Mouse (Mus musculus) heart, embryonic 12.5 days (tissue): ENCODE measurements at regions not wholly inside any gene's neighbourhood (a gene's known extent, or its start where the extent isn't known, plus 50 kb on each side); places are given as distances from the start of the nearest gene placed in this dataset.
A peak's percentile ranks its signal among the peaks of the same experiment; 100 is the strongest.

Experiments used
- ATAC-seq: fragments of 200-750 bp; cut with Nextera tagmentation; 2 replicates; pipeline ENCODE4 v1.8.0; 2017; ENCODE audit warnings: moderate TSS enrichment, moderate library complexity; ENCODE audit not compliant: insufficient number of reproducible peaks, low FRiP score
- H3K27ac ChIP-seq: fragments of 300-500 bp; sonication (generic); 2 replicates; pipeline ENCODE4 v1.5.1; 2016; ENCODE audit warnings: mild to moderate bottlenecking, moderate library complexity; ENCODE audit not compliant: poor library complexity, severe bottlenecking
- H3K27me3 ChIP-seq: fragments of 300-500 bp; sonication (generic); replicated peaks from 2 replicates; pipeline ENCODE4 v1.6.1; 2016; ENCODE audit warnings: mild to moderate bottlenecking, moderate library complexity
- H3K36me3 ChIP-seq: fragments of 300-500 bp; sonication (generic); 2 replicates; pipeline ENCODE4 v1.6.1; 2016; ENCODE audit warnings: mild to moderate bottlenecking, moderate library complexity
- H3K4me1 ChIP-seq: fragments of 300-500 bp; sonication (generic); replicated peaks from 2 replicates; pipeline ENCODE4 v1.6.1; 2016; ENCODE audit warnings: mild to moderate bottlenecking
- H3K4me2 ChIP-seq: fragments of 300-500 bp; sonication (generic); 2 replicates; pipeline ENCODE4 v1.6.1; 2016; ENCODE audit warnings: mild to moderate bottlenecking, moderate library complexity
- H3K4me3 ChIP-seq: fragments of 300-500 bp; sonication (generic); 2 replicates; pipeline ENCODE4 v1.5.1; 2016; ENCODE audit warnings: mild to moderate bottlenecking
- H3K9ac ChIP-seq: fragments of 300-500 bp; sonication (generic); 2 replicates; pipeline ENCODE4 v1.6.1; 2016; ENCODE audit warnings: mild to moderate bottlenecking, moderate library complexity
- H3K9me3 ChIP-seq: fragments of 300-500 bp; sonication (generic); replicated peaks from 2 replicates; pipeline ENCODE4 v1.6.1; 2016; ENCODE audit warnings: mild to moderate bottlenecking, moderate library complexity
- WGBS: fragments of 180-500 bp; shearing (Covaris S2); methylation state at CpG from one replicate; pipeline ENCODE4 v1.1.7; 2016; 5-methylcytosine and 5-hydroxymethylcytosine counted together

GRCm38 (mm10) chr12:78100756-78101155, 93.3 kb upstream of the Gm6657 start:
- H3K27ac ChIP-seq, result no peak overlapping the region
- peaks cover 14% of the 10 kb centered on the region for H3K4me1 ChIP-seq
- no peaks in the 10 kb centered on the region for H3K27me3 ChIP-seq
- no peak overlapping the region for H3K4me2 ChIP-seq
- 80% methylated on average over 3 of the region's 3 CpGs for WGBS
- no peak for ATAC-seq
- no peaks in the 10 kb centered on the region for H3K36me3 ChIP-seq
- H3K9me3 ChIP-seq, result no peaks in the 10 kb centered on the region
- H3K4me3 ChIP-seq, result no peak overlapping the region
- no peak overlapping the region for H3K9ac ChIP-seq

GRCm38 (mm10) chr12:78109931-78110330, 84.1 kb upstream of the Gm6657 start:
- Histone ChIP-seq H3K4me2 (no peak overlapping the region), H3K9me3 (no peaks in the 10 kb centered on the region), H3K27ac (no peak overlapping the region), H3K9ac (no peak overlapping the region), H3K27me3 (no peaks in the 10 kb centered on the region; the same call in 1 of the 2 replicates), H3K4me3 (no peak overlapping the region), H3K36me3 (no peaks in the 10 kb centered on the region), H3K4me1 (no peaks in the 10 kb centered on the region)
- 75% methylated on average over 1 of the region's 1 CpGs for WGBS
- ATAC-seq, result no peak

DNA sequence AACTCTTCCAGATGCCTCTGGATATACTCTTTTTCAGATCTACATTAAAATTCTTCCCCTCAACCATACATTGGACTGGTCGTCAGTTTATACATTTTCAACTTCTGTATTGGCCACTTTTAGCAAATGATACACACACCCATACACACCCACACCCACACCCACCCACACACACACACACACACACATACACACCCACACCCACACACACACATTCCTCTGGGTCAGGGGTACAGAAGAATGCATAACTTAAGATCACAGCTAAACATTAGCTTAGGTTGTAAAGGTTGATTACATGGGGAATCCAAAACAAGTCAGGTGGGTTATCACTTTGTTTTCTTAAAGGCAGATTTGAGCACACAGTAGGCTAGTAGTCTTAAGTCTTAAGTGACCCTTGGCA, 75.9 kb upstream of the Gm6657 start:
- no peak overlapping the region for H3K9ac ChIP-seq
- no peak overlapping the region for H3K4me3 ChIP-seq
- H3K27me3 ChIP-seq, result no peaks in the 10 kb centered on the region
- H3K4me1 ChIP-seq, result no peaks in the 10 kb centered on the region
- ATAC-seq, result no peak
- no peak overlapping the region for H3K4me2 ChIP-seq
- WGBS, result 84% methylated on average over 1 of the region's 1 CpGs
- H3K9me3 ChIP-seq, result no peaks in the 10 kb centered on the region
- H3K27ac ChIP-seq, result no peak overlapping the region
- no peaks in the 10 kb centered on the region for H3K36me3 ChIP-seq

- 62% methylated on average over 2 of the region's 2 CpGs for WGBS
- Histone ChIP-seq H3K27ac (no peak overlapping the region), H3K27me3 (no peaks in the 10 kb centered on the region)
These were observed 74.8 kb upstream of the Gm6657 start for GRCm38 (mm10) chr12:78119246-78119645.

DNA sequence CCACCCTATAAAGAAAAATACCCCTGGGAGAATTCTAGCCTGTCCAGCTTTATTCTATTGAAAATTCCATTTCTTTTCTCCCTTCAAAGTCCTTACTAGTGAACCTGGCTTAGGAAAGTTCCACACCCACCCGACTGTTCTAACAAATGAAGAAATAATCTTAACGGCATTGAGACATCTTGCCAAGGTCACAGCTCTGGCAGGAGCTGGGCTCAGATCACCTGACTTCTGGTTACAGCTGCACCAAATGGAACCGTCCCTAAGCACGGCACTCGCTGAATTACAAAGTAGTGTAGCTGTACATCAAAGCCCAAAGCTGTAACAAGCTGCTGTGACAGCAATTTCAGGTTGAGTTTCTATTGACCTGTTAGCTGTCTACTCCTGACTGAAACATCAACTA, 74.2 kb upstream of the Gm6657 start:
- no peak overlapping the region for H3K4me3 ChIP-seq
- H3K4me1 ChIP-seq, result no peaks in the 10 kb centered on the region
- 54% methylated on average over 5 of the region's 5 CpGs for WGBS
- H3K9ac ChIP-seq, result no peak overlapping the region
- no peaks in the 10 kb centered on the region for H3K9me3 ChIP-seq
- H3K27me3 ChIP-seq, result no peaks in the 10 kb centered on the region
- H3K4me2 ChIP-seq, result no peak overlapping the region
- no peak for ATAC-seq
- H3K27ac ChIP-seq, result no peak overlapping the region
- no peaks in the 10 kb centered on the region for H3K36me3 ChIP-seq

More at GRCm38 (mm10) chr12:78119246-78119645, 74.8 kb upstream of the Gm6657 start:
- Histone ChIP-seq H3K9me3 (no peaks in the 10 kb centered on the region), H3K4me2 (no peak overlapping the region), H3K4me1 (no peaks in the 10 kb centered on the region), H3K9ac (no peak overlapping the region), H3K36me3 (no peaks in the 10 kb centered on the region), H3K4me3 (no peak overlapping the region)
- no peak for ATAC-seq

- H3K9ac ChIP-seq, result no peak overlapping the region
- no peak for ATAC-seq
- H3K4me3 ChIP-seq, result no peak overlapping the region
- no peak overlapping the region for H3K4me2 ChIP-seq
- WGBS, result 79% methylated on average over 5 of the region's 5 CpGs
- H3K4me1 ChIP-seq, result peaks cover 23% of the 10 kb centered on the region
- no peaks in the 10 kb centered on the region for H3K9me3 ChIP-seq
- H3K27ac ChIP-seq, result no peak overlapping the region
- H3K36me3 ChIP-seq, result no peaks in the 10 kb centered on the region
- no peaks in the 10 kb centered on the region for H3K27me3 ChIP-seq
These were observed 64.8 kb upstream of the Gm6657 start for GRCm38 (mm10) chr12:78129130-78129845.

- Histone ChIP-seq H3K36me3 (no peaks in the 10 kb centered on the region), H3K27ac (no peak overlapping the region)
- WGBS, result 50% methylated on average over 8 of the region's 8 CpGs
These were observed 61.8 kb upstream of the Gm6657 start for GRCm38 (mm10) chr12:78132016-78132797.

GRCm38 (mm10) chr12:78133341-78133740, 60.7 kb upstream of the Gm6657 start:
- H3K4me2 ChIP-seq, result peak overlapping the region; percentile 42
- no peak overlapping the region for H3K9ac ChIP-seq
- peaks cover 34% of the 10 kb centered on the region for H3K4me1 ChIP-seq
- no peak overlapping the region for H3K4me3 ChIP-seq
- no peak overlapping the region for H3K27ac ChIP-seq
- ATAC-seq, result no peak
- WGBS, result 43% methylated on average over 9 of the region's 9 CpGs
- no peaks in the 10 kb centered on the region for H3K9me3 ChIP-seq
- no peaks in the 10 kb centered on the region for H3K27me3 ChIP-seq
- H3K36me3 ChIP-seq, result no peaks in the 10 kb centered on the region

More at GRCm38 (mm10) chr12:78132016-78132797, 61.8 kb upstream of the Gm6657 start:
- no peak overlapping the region for H3K4me2 ChIP-seq
- no peaks in the 10 kb centered on the region for H3K27me3 ChIP-seq
- no peak overlapping the region for H3K4me3 ChIP-seq
- H3K9ac ChIP-seq, result no peak overlapping the region
- H3K9me3 ChIP-seq, result no peaks in the 10 kb centered on the region
- ATAC-seq, result no peak
- peaks cover 34% of the 10 kb centered on the region for H3K4me1 ChIP-seq

- peaks cover 33% of the 10 kb centered on the region for H3K4me1 ChIP-seq
- ATAC-seq, result no peak
- no peak overlapping the region for H3K4me2 ChIP-seq
- H3K27ac ChIP-seq, result no peak overlapping the region
- H3K4me3 ChIP-seq, result no peak overlapping the region
- no peaks in the 10 kb centered on the region for H3K9me3 ChIP-seq
- no peaks in the 10 kb centered on the region for H3K27me3 ChIP-seq
- H3K9ac ChIP-seq, result no peak overlapping the region
- no peaks in the 10 kb centered on the region for H3K36me3 ChIP-seq
- WGBS, result 41% methylated on average over 4 of the region's 4 CpGs
These were observed 60.1 kb upstream of the Gm6657 start for GRCm38 (mm10) chr12:78133984-78134383.

GRCm38 (mm10) chr12:78137196-78137595, 56.8 kb upstream of the Gm6657 start:
- Histone ChIP-seq H3K9me3 (no peaks in the 10 kb centered on the region), H3K4me1 (peaks cover 29% of the 10 kb centered on the region), H3K4me2 (no peak overlapping the region), H3K27ac (no peak overlapping the region), H3K9ac (no peak overlapping the region), H3K36me3 (no peaks in the 10 kb centered on the region), H3K27me3 (no peaks in the 10 kb centered on the region), H3K4me3 (no peak overlapping the region)
- 72% methylated on average over 3 of the region's 3 CpGs for WGBS
- ATAC-seq, result no peak

GRCm38 (mm10) chr12:78138467-78138866, 55.6 kb upstream of the Gm6657 start:
- H3K36me3 ChIP-seq, result no peaks in the 10 kb centered on the region
- H3K4me1 ChIP-seq, result peaks cover 23% of the 10 kb centered on the region
- no peak overlapping the region for H3K4me2 ChIP-seq
- H3K9ac ChIP-seq, result no peak overlapping the region
- no peak overlapping the region for H3K27ac ChIP-seq
- no peak for ATAC-seq
- 93% methylated on average over 1 of the region's 1 CpGs for WGBS
- no peaks in the 10 kb centered on the region for H3K9me3 ChIP-seq
- no peak overlapping the region for H3K4me3 ChIP-seq
- no peaks in the 10 kb centered on the region for H3K27me3 ChIP-seq
